ENCODE assay signal across 15 mouse cellular contexts in genomic region chr9:83568937-83569336, GRCm38 (mm10). TPM values are rescaled to one million over a fixed set of nuclear protein-coding genes. Genes with fewer than 3 reads are reported as not detected.
A peak's percentile ranks its signal among the peaks of the same experiment; 100 is the strongest.
DNase-seq lines count a peak whose midpoint lies in the region; ATAC-seq and TF ChIP-seq lines count a peak whose summit lies in the region.
"Had no signal": no experiment of that assay in that cellular context is flagged by ENCODE, and none has a peak within 500 bp of the region (broad histone marks: within the 10 kb centered on the region; RNA-seq: fewer than 3 reads in every experiment).

No protein-coding gene starts in this region.

- no peak overlapping the region for H3K9ac ChIP-seq in lung, embryonic 14.5 days
- no peak overlapping the region for H3K9ac ChIP-seq in limb, embryonic 15.5 days
- H3K9ac ChIP-seq: embryonic facial prominence, embryonic 12.5 days had no signal

- no peak for ATAC-seq in lung, embryonic 14.5 days (ENCODE audit: insufficient read depth)
- no peak for ATAC-seq in limb, embryonic 15.5 days (ENCODE audit: insufficient number of reproducible peaks, low FRiP score, low TSS enrichment, low read depth)
- no peak for ATAC-seq in granulocyte monocyte progenitor cell, adult 5-6 weeks (replicated peaks; ENCODE audit: poor library complexity, severe bottlenecking)
- ATAC-seq: activated CD4-positive, CD25-positive, alpha-beta regulatory T cell, adult 4 months had no signal

- H3K4me3 ChIP-seq in lung, embryonic 14.5 days (ENCODE audit: low read depth, low read length) = no peak overlapping the region
- no peak overlapping the region for H3K4me3 ChIP-seq in embryonic facial prominence, embryonic 10.5 days
- H3K4me3 ChIP-seq in limb, embryonic 15.5 days = no peak overlapping the region
- H3K4me3 ChIP-seq: embryonic facial prominence, embryonic 12.5 days had no signal

- WGBS in lung, embryonic 14.5 days = 65% methylated on average over 3 of the region's 3 CpGs
- WGBS in embryonic facial prominence, embryonic 10.5 days = 77% methylated on average over 3 of the region's 3 CpGs
- WGBS in limb, embryonic 15.5 days = 37% methylated on average over 3 of the region's 3 CpGs

- no peaks in the 10 kb centered on the region for H3K9me3 ChIP-seq in lung, embryonic 14.5 days (ENCODE audit: low read depth, low read length)
- no peaks in the 10 kb centered on the region for H3K9me3 ChIP-seq in embryonic facial prominence, embryonic 10.5 days
- no peaks in the 10 kb centered on the region for H3K9me3 ChIP-seq in limb, embryonic 15.5 days
- H3K9me3 ChIP-seq: embryonic facial prominence, embryonic 12.5 days; G1E had no signal

- no peak for TF ChIP-seq CTCF in lung, embryonic 14.5 days (IDR thresholded peaks at IDR 0.05; ENCODE audit: low read depth)

- DNase-seq in embryo, embryonic 11 days = peak; percentile 33
- no peak for DNase-seq in embryo, embryonic 10.5 days (ENCODE audit: low spot score)
- peak; percentile 40 for DNase-seq in lung, embryonic 14.5 days
- no peak for DNase-seq in lung, postnatal 10 days
- peak; percentile 26 for DNase-seq in embryonic facial prominence, embryonic 10.5 days (ENCODE audit: low spot score)
- no peak for DNase-seq in adipocyte (ENCODE audit: low spot score)
- DNase-seq: cerebellum, adult 18-20 months; heart, postnatal 36 days; lung, adult 2 months; midbrain, embryonic 14.5 days had no signal

- H3K4me1 ChIP-seq in lung, embryonic 14.5 days (ENCODE audit: insufficient read depth) = peaks cover 39% of the 10 kb centered on the region
- H3K4me1 ChIP-seq in embryonic facial prominence, embryonic 10.5 days = peaks cover 65% of the 10 kb centered on the region
- peaks cover 34% of the 10 kb centered on the region for H3K4me1 ChIP-seq in limb, embryonic 15.5 days

- H3K4me2 ChIP-seq in lung, embryonic 14.5 days = no peak overlapping the region
- no peak overlapping the region for H3K4me2 ChIP-seq in limb, embryonic 15.5 days
- H3K4me2 ChIP-seq: embryonic facial prominence, embryonic 12.5 days had no signal

- no peaks in the 10 kb centered on the region for H3K27me3 ChIP-seq in lung, embryonic 14.5 days (ENCODE audit: insufficient read depth, low read length)
- no peaks in the 10 kb centered on the region for H3K27me3 ChIP-seq in embryonic facial prominence, embryonic 10.5 days (replicated peaks; ENCODE audit: low read depth, poor library complexity, severe bottlenecking)
- no peaks in the 10 kb centered on the region for H3K27me3 ChIP-seq in limb, embryonic 15.5 days
- H3K27me3 ChIP-seq: embryonic facial prominence, embryonic 12.5 days had no signal

- H3K36me3 ChIP-seq in lung, embryonic 14.5 days (ENCODE audit: insufficient read depth) = no peaks in the 10 kb centered on the region
- no peaks in the 10 kb centered on the region for H3K36me3 ChIP-seq in embryonic facial prominence, embryonic 10.5 days (replicated peaks)
- H3K36me3 ChIP-seq in limb, embryonic 15.5 days = no peaks in the 10 kb centered on the region
- H3K36me3 ChIP-seq: embryonic facial prominence, embryonic 12.5 days; G1E had no signal

- peak overlapping the region; percentile 13; the same call in 1 of the 2 replicates for H3K27ac ChIP-seq in lung, embryonic 14.5 days (ENCODE audit: low read depth)
- H3K27ac ChIP-seq in embryonic facial prominence, embryonic 10.5 days (replicated peaks) = peak overlapping the region; percentile 40; the same call in 1 of the 2 replicates
- H3K27ac ChIP-seq in limb, embryonic 15.5 days = peak overlapping the region; percentile 1; the same call in 1 of the 2 replicates
- H3K27ac ChIP-seq: embryonic facial prominence, embryonic 12.5 days had no signal

RNA-seq across cellular contexts. Expression of gene Sh3bgrl2, which starts 20.8 kb away (rescaled TPM):
- 56.7 and 59.4 TPM in 2 replicates for polyA plus RNA-seq in lung, embryonic 14.5 days (2014; fragmentation: Nextera tagmentation; extraction: Ambion mirVana)
- 12.7 and 15.3 TPM in 2 replicates for polyA plus RNA-seq in embryonic facial prominence, embryonic 10.5 days (2016; fragmentation: Nextera tagmentation; extraction: Ambion mirVana)
- 25.7 and 25.9 TPM in 2 replicates for polyA plus RNA-seq in limb, embryonic 15.5 days (2015; fragmentation: Nextera tagmentation; extraction: Ambion mirVana)
- not detected in 2 replicates for total RNA-seq in granulocyte monocyte progenitor cell, adult 5-6 weeks (2014; fragmentation: Nextera tagmentation)
- total RNA-seq in granulocyte monocyte progenitor cell, adult 5-6 weeks (2017) = 0.09 TPM in 1 of 2 replicates, not detected in the other
- polyA plus RNA-seq: G1E had no signal

Comparison
In these comparisons a context has a peak if more than half of its experiments do, and no peak if none do; other contexts are left out.
1. DNase-seq: peak in embryo, embryonic 11 days (single experiment), lung, embryonic 14.5 days (single experiment) and embryonic facial prominence, embryonic 10.5 days (single experiment); none in embryo, embryonic 10.5 days (single experiment), lung, postnatal 10 days (single experiment) and adipocyte (single experiment).
2. Peak in every context shown above with its lines, with median percentiles within 50 percentile points of each other: H3K27ac ChIP-seq.